Mouse (Mus musculus) liver, adult 2 months (tissue): Measurements from ENCODE around the gene Ninj1. TPM values are rescaled to one million over a fixed set of nuclear protein-coding genes. Genes with fewer than 3 reads are reported as not detected.
A peak's percentile ranks its signal among the peaks of the same experiment; 100 is the strongest.

Source experiments
- DNase-seq: peaks from one replicate; pipeline ENCODE4 v3.0.0-alpha.2; 2011; ENCODE audit warnings: low read depth, low spot score; ENCODE audit errors: extremely low read depth
- H3K27ac ChIP-seq: fragments of 200-500 bp; replicated peaks from 2 replicates; pipeline ENCODE4 v1.5.1; 2012; ENCODE audit warnings: low read depth, mild to moderate bottlenecking, control low read depth, inconsistent platforms, low read length; ENCODE audit not compliant: insufficient read depth
- H3K27me3 ChIP-seq: fragments of 200-500 bp; 2 replicates; pipeline ENCODE4 v1.6.1; 2012; ENCODE audit warnings: mild to moderate bottlenecking, moderate library complexity, low read length, inconsistent platforms; ENCODE audit not compliant: control insufficient read depth, insufficient read depth
- H3K36me3 ChIP-seq: fragments of 200-500 bp; 2 replicates; pipeline ENCODE4 v1.6.1; 2012; ENCODE audit warnings: low read length, inconsistent platforms; ENCODE audit not compliant: control insufficient read depth, insufficient read depth
- H3K4me1 ChIP-seq: fragments of 200-500 bp; 2 replicates; pipeline ENCODE4 v1.6.1; 2011; ENCODE audit warnings: low read length; ENCODE audit not compliant: control insufficient read depth, insufficient read depth
- H3K4me3 ChIP-seq: fragments of 200-500 bp; 2 replicates; pipeline ENCODE4 v1.5.1; 2011; ENCODE audit warnings: low read depth, mild to moderate bottlenecking, control low read depth, low read length, moderate library complexity; ENCODE audit not compliant: insufficient read depth
- H3K79me2 ChIP-seq: fragments of 200-500 bp; 2 replicates; pipeline ENCODE4 v1.6.1; 2012; ENCODE audit warnings: inconsistent platforms, mild to moderate bottlenecking, low read length, moderate library complexity; ENCODE audit not compliant: control insufficient read depth, insufficient read depth
- H3K9ac ChIP-seq: fragments of 200-500 bp; 2 replicates; pipeline ENCODE4 v1.6.1; 2012; ENCODE audit warnings: low read depth, mild to moderate bottlenecking, control low read depth, inconsistent platforms, low read length
- CTCF ChIP-seq: fragments of 200-500 bp; IDR thresholded peaks from 2 replicates; pipeline ENCODE4 v1.5.1; 2011; ENCODE audit warnings: low read depth, low read length, control low read depth
- POLR2A ChIP-seq: fragments of 200-500 bp; IDR thresholded peaks from 2 replicates; pipeline ENCODE4 v1.6.1; 2011; ENCODE audit warnings: low read length, control low read depth; ENCODE audit not compliant: insufficient read depth; ENCODE audit errors: extremely low read depth
- WGBS: fragments of 180-500 bp; shearing (Covaris S2); methylation state at CpG from one replicate; pipeline ENCODE4 v1.1.7; 2018; 5-methylcytosine and 5-hydroxymethylcytosine counted together
- polyA plus RNA-seq: library from polyadenylated mRNA; depleted of rRNA; stranded (reverse); fragments of >200 nt; gene quantifications from 2 replicates; pipeline ENCODE4 v1.2.3, GENCODE M21; 2012; rRNA removed
- total RNA-seq: library from RNA; depleted of rRNA; stranded (reverse); fragments of >200 nt; gene quantifications from 2 replicates; pipeline ENCODE4 v1.2.3, GENCODE M21; 2014; rRNA removed

Gene Ninj1
- total and polyA plus RNA-seq, 2 experiments: 178 to 1,040 TPM

- no peak overlapping the region for H3K27ac ChIP-seq
- DNase-seq: no peak
- no peaks in the 10 kb centered on the region for H3K27me3 ChIP-seq
- H3K9ac ChIP-seq: no peak overlapping the region
- H3K79me2 ChIP-seq: no peaks in the 10 kb centered on the region
- H3K36me3 ChIP-seq: no peaks in the 10 kb centered on the region
- WGBS: 94% methylated on average over 8 of the region's 8 CpGs
- TF ChIP-seq CTCF: no peak
- TF ChIP-seq POLR2A: no peak
- no peak overlapping the region for H3K4me3 ChIP-seq
- H3K4me1 ChIP-seq: no peaks in the 10 kb centered on the region
Observed at GRCm38 (mm10) chr13:49238737-49239136, 51.5 kb downstream of the Ninj1 start.

GRCm38 (mm10) chr13:49242321-49243065, 55.2 kb downstream of the Ninj1 start:
- no peaks in the 10 kb centered on the region for H3K79me2 ChIP-seq
- no peak overlapping the region for H3K4me3 ChIP-seq
- H3K36me3 ChIP-seq: no peaks in the 10 kb centered on the region
- 0 out of 2 replicates have a peak, but pooled peaks cover 3% of the 10 kb centered on the region for H3K4me1 ChIP-seq
- no peak overlapping the region for H3K9ac ChIP-seq
- DNase-seq: peak; percentile 19
- no peaks in the 10 kb centered on the region for H3K27me3 ChIP-seq
- TF ChIP-seq POLR2A (no peak), CTCF (no peak)
- WGBS: 82% methylated on average over 9 of the region's 9 CpGs
- no peak overlapping the region; the same call in 1 of the 2 replicates for H3K27ac ChIP-seq

- no peak for DNase-seq
- no peak for TF ChIP-seq POLR2A
- Histone ChIP-seq H3K27ac (no peak overlapping the region), H3K27me3 (no peaks in the 10 kb centered on the region), H3K4me3 (no peak overlapping the region), H3K36me3 (no peaks in the 10 kb centered on the region), H3K4me1 (peaks cover 5% of the 10 kb centered on the region; the same call in 1 of the 2 replicates), H3K79me2 (no peaks in the 10 kb centered on the region), H3K9ac (no peak overlapping the region)
- WGBS: 100% methylated on average over 2 of the region's 2 CpGs
Observed at GRCm38 (mm10) chr13:49243492-49243891, 56.2 kb downstream of the Ninj1 start.

GRCm38 (mm10) chr13:49245251-49245650, 58.0 kb downstream of the Ninj1 start:
- Histone ChIP-seq H3K4me1 (peaks cover 5% of the 10 kb centered on the region; the same call in 1 of the 2 replicates), H3K9ac (no peak overlapping the region), H3K27me3 (no peaks in the 10 kb centered on the region), H3K79me2 (no peaks in the 10 kb centered on the region), H3K27ac (no peak overlapping the region), H3K36me3 (no peaks in the 10 kb centered on the region), H3K4me3 (no peak overlapping the region)
- 63% methylated on average over 4 of the region's 4 CpGs for WGBS
- DNase-seq: no peak
- no peak for TF ChIP-seq CTCF
- TF ChIP-seq POLR2A: no peak

Other genes with a start within 250 kb of the Ninj1 start
- gene Fam120a, start 219.5 kb upstream of the Ninj1 start, total RNA-seq: 45.1 and 59.3 TPM in 2 replicates
- gene Fam120a, start 219.5 kb upstream of the Ninj1 start, polyA plus RNA-seq: 40.1 and 40.6 TPM in 2 replicates
- gene Wnk2, start 39.5 kb upstream of the Ninj1 start, total RNA-seq: 0.07 and 0.09 TPM in 2 replicates
- gene Wnk2, start 39.5 kb upstream of the Ninj1 start, polyA plus RNA-seq: 0.15 and 0.16 TPM in 2 replicates
- gene Card19, start 28.6 kb downstream of the Ninj1 start, total RNA-seq: 11.2 and 15.3 TPM in 2 replicates
- gene Card19, start 28.6 kb downstream of the Ninj1 start, polyA plus RNA-seq: 35.4 and 38.0 TPM in 2 replicates
- 0.18 and 0.27 TPM in 2 replicates for gene Susd3, start 61.2 kb downstream of the Ninj1 start, total RNA-seq
- gene Susd3, start 61.2 kb downstream of the Ninj1 start, polyA plus RNA-seq: 0.49 and 1.1 TPM in 2 replicates
- 0.60 and 0.65 TPM in 2 replicates for gene Fgd3, start 132.8 kb downstream of the Ninj1 start, total RNA-seq
- gene Fgd3, start 132.8 kb downstream of the Ninj1 start, polyA plus RNA-seq: 0.40 and 0.51 TPM in 2 replicates
- 7.4 and 7.6 TPM in 2 replicates for gene Bicd2, start 154.1 kb downstream of the Ninj1 start, total RNA-seq
- 6.2 and 8.7 TPM in 2 replicates for gene Bicd2, start 154.1 kb downstream of the Ninj1 start, polyA plus RNA-seq
- gene Ippk, start 233.8 kb downstream of the Ninj1 start, total RNA-seq: 5.0 and 5.6 TPM in 2 replicates
- gene Ippk, start 233.8 kb downstream of the Ninj1 start, polyA plus RNA-seq: 3.2 and 3.9 TPM in 2 replicates